Mouse (Mus musculus): ENCODE measurements at regions not wholly inside any gene's neighbourhood (a gene's known extent, or its start where the extent isn't known, plus 50 kb on each side); places are given as distances from the start of the nearest gene placed in this dataset.

DNA sequence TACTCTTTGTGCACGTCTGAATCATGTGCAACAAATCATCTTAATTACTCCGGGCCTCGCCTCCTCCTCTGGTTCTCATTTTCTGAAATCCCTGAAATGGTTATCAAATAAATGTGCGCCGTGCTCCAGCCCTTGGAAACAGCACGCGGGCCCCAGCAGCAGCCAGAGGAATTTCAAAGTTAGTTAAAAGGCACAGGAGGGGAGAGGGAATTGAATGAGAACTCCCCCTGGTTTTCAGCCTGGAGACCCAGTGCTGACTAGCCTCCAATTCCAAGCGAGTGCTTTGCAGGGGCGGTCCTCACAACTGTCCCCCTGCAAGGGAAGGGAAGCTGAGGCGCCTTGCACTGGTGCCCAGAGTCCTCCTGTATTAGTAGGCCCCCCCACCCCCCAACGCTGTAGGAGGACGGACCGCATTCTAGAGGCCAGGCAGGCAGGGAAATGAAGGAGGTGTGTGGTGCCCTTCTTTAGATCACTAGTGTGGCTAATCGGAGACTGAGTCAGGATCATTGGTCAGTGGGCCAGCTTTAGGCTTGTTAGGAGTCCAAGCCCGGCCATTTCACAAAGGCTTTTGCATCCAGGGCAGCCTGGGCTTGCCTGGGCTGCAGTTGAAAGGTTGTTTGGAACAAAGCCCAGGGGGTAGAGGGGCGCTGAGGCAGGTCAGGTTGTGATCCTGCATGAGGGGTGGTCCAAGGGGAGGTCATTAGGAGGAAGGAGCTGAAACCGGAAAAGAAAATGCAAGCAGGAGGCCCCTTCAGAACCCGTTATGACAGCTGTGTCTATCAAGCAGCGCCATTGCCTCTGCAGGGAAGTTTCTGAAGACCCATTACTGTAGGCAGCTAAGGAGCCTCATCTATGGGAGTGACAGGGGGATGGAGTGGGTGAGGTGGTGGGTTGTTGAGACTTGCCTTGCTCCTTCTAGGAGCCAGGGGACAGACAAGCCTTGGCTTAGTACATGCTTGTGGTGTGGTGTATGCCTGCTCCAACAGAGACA, 80.3 kb upstream of the Igfbp7 start:
- no peak for DNase-seq (ENCODE audit: low spot score)

DNA sequence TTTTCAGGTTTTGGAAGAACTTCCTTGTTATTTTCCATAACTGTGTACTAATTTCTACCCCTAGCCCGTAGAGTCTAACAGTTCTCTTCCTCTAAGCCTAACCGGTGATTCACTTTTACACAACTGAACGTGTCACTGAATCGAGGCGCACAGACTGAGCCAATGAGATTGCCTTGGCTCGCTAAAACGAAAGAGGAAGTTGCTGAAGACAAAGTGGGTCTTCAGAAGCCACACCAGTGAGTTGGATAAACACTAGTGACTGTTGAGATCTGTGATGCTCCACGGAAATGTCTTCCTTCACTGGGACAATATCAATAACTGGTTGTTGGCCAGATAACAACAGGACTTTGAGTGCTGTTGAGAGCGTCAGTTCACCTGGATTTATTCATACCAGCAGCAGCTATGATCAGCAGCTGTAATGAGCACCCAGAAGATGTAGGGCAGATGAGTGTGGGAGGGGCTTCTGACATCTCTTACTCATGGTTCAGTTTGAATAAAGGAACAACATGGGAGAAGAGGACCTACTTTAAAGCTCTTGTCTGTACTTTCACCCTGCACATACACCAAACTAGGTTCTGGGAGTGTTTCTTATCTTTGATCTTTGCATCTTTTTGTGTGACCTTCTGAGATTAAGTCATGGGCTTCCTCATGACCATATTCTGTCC, 75.3 kb upstream of the Igfbp7 start:
- no peak for DNase-seq (ENCODE audit: low spot score)

DNA sequence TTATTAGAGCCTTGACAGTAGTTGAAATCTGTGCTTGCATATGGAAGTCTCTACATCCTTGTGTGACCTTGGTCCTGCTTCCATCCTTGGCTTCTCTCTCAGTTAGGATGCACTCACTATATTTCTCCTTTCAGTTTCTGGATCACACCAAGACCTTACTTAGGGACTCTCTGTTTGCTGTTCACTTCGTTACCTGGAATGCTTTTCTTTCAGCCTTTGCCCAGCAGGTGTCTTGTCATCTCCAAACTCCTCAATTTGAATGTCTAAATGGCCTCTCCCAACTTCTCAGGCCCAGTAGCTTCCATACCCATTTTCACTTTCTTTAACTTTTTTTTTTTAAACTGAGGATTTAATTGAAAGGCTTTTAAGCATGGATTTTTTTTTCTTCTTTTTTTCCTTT, 74.0 kb upstream of the Igfbp7 start:
- no peak for DNase-seq (ENCODE audit: low spot score)

DNA sequence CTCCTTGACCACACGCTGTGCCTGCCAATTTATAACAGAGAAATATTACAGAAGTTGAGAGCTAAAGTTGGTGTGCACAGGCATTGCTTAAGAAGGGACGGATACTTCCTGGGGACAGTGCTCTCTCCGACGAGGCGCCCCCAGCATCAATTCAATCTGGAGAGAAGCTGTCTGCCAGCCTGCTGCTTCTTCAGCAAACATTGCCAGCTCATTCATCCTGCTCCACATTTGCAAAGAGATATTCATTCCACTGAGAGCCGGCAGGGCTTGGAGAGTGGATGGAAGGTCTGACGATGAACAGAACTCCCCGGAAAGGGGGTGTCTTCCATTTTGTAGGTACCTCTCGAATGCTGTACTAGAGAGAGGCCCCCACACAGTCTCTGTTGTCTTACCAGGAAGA, 70.0 kb upstream of the Igfbp7 start:
- DNase-seq (ENCODE audit: low spot score), result no peak

DNA sequence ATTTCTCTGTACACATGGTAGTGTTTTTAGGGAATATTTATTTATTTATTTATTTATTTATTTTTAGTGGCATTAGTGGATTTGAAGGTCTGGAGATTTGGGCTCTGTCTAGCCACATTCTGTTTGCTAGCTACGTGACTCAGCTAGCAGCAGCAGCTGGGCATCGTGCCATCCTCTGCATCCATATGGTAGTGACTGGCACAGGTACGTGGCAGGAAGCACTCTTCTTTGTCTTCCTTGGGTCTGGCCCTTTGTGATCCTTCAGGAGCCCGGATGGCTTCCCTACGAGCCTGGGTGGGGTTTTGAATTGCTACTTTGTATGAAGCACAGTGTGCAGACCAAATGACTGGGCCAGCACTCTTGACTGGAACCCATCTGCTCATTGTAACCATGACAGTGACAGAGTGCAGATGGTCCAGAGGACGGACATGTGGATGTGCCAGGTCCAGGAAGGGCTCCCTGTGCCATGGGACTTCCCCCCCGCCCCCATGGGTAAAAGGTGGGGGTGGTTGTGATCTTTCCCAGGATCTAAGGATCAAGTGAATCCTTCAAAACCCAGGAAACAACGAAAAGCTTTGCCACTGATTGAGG, 66.2 kb upstream of the Igfbp7 start:
- DNase-seq (ENCODE audit: low spot score), result no peak

DNA sequence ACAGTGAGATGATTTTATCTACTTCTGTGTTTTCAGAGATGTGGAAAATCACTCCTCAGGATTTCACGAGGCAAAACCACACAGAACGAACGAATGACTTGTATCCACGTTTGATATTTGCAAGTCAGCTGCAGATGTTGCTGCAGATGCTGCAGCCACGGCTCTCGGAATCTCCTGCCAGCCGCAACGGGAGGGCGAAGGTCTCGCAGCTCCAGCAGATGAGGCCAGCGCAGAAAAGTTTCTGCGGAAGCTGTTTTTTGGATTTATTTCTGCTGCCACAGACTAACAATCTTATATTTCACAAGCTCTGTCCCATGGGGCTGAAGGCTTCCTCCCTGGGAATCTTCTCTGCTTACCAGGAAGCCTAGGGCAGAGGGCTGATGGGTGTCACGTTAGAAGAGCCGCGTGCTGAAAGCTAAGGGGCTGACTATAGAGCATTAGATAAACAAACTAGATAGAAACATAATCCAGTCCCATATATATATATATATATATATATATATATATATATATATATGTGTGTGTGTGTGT, 61.5 kb upstream of the Igfbp7 start:
- no peak for DNase-seq (ENCODE audit: low spot score)

DNA sequence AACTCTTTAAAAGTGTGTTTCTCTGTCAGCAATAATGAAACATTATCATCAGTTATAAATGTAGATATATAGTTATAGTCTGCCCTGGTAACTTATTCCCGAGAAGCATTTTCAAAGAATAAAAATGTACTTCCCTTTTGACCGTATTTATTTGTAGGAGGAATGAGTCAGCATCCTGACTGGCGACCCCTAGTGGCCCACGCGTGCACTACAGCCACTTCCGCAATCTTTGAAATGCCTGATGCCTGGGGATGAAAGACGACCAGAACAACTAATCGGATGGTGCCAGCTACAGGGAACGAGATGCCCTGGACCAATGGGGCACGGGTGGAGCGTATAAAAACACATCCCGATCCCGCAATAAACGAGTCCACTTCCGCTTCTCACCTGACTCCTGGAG, 60.6 kb upstream of the Igfbp7 start:
- DNase-seq (ENCODE audit: low spot score), result peak; percentile 64

DNA sequence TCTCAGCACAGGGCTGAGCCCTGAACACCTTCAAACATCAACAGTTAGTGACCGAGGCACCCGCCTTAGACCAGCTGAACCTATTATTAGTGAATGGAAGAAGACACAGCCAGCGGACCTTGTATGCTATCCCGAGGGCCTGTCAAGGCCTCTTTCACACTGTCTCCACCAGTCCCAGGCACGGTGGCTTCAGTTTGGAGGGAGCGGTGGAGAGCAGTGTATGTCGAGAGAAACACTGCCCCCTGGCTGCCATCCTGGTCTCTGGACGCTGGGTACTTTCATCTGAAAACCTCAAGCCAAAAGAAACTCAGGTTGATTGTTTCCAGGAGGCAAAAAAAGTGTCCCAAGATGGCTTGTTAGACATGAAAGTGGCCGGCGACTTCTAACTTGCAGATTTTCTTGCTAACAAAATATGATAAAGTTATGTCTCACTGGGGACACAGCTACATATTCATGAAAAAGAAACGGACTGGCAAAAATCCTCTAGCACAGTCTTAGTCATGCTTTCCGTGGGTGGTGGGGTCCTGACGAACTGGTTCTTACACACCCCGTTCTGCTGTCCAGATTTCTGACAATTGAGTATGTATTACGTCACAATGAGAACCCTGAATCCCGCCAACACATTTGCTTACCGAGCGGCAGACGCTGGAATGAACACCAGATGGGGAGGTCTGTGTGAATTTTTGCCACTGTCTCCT, 57.2 kb upstream of the Igfbp7 start:
- peak; percentile 60 for DNase-seq (ENCODE audit: low spot score)

DNA sequence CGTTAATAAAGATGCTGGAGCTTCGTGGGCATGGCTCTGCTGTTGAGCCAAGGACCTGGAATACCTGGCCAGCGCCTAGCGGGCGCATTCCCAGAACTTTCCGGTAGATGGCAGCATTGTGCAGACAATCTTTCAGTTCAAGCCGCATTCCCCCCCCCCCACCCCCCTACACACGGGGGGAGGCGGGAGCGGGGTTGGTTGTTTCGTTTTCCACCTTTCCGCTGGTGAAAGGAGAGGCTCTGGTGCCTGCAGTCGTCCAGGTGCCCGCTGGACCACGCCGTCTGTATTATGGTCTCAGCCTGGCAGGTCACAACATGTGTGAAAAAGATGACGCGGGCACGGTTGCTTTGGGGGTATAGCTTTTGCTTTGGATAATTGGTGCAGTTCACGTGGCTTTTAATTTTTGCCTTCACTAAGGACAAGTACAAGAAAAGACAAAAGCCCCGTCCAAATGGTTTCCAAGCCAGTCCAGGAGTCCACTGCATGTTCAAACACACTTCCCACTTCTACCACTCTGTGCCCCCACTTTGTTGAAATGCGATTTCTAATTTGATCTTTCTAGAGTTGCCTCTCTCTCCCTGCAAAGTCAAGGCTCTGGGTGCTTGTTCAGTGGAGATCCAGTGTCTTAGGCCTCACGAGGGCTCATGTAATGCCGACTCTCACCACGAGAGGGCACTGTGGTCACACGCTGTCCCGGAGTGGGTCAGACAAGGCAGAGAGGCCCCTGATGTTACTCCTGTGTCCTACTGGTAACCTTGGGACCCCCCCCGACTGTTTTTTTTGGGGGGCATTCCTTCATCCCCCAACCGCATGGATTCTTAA, 52.3 kb upstream of the Igfbp7 start:
- peak; percentile 84 for DNase-seq (ENCODE audit: low spot score)

Data from testis, postnatal 14 days (tissue).